In the genomic region with DNA sequence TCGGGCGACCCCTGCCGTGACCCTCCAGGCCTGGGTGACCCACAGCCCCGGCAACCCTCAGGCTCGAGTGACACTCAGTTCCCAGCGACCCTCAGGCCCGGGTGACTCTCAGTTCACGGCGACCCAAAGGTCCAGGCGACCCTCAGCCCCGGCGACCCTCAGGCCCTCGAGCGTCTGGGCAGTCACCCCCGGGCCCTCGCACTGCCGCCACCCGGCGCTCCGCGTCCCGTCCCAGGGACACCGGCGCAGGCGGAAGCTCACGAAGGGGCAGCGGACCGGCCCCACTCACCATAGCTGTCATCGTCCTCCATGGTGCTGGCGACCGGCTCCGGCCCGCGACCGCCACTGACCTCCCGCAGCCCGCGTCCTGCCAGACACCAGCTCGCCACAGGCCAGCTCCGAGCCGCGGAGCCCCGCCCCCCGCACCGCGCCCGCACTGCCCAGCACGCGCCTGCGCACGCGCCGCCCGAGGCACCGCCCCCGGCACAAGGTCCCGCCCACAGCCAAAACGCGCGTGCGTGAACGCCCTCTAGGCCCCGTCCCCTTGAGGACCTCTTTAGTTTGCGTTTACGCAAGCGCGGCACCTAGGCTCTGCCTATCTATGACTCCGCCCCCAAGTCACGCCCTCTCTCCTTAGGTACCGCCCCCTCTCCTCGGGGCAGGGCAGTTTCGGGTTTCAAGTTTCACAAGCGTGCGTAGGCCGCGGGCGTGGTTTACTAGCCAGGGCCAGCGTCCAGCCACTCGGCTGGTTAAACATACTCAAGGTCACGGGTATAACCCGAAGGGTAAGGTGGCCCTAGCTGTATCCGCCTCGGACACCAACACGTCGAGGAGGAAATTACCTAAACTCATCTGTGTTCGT, we compare ENCODE assay signal across 8 mouse cellular contexts. TPM values are rescaled to one million over a fixed set of nuclear protein-coding genes. Genes with fewer than 3 reads are reported as not detected.
DNase-seq lines count a peak whose midpoint lies in the region; ATAC-seq and TF ChIP-seq lines count a peak whose summit lies in the region.

A gene (minus strand): TSS at position 443 of the 862 bp plus-strand sequence.

- H3K27me3 ChIP-seq in Patski: no peaks in the 10 kb centered on the region
- no peaks in the 10 kb centered on the region for H3K27me3 ChIP-seq in hindbrain, embryonic 13.5 days

- under 1% methylated on average over 86 of the region's 86 CpGs for WGBS in hindbrain, embryonic 13.5 days

- peaks cover 30% of the 10 kb centered on the region for H3K4me1 ChIP-seq in hindbrain, embryonic 13.5 days (replicated peaks)

- no peaks in the 10 kb centered on the region for H3K36me3 ChIP-seq in hindbrain, embryonic 13.5 days

- peak within 1 kb of the TSS; percentile 78 for H3K27ac ChIP-seq in hindbrain, embryonic 13.5 days

- H3K9ac ChIP-seq in hindbrain, embryonic 13.5 days: peak within 1 kb of the TSS; percentile 89

- ATAC-seq in Patski: peak; percentile 83
- ATAC-seq in hindbrain, embryonic 13.5 days (ENCODE audit: low FRiP score): peak; percentile 95

- H3K4me3 ChIP-seq in hindbrain, embryonic 13.5 days: peak within 1 kb of the TSS; percentile 87

- H3K9me3 ChIP-seq in hindbrain, embryonic 13.5 days: no peaks in the 10 kb centered on the region

- peak; percentile 98 for DNase-seq in Patski (ENCODE audit: low read depth, low spot score)
- DNase-seq in cerebellum, postnatal 14 days: peak; percentile 99
- DNase-seq in frontal cortex, postnatal 14 days (ENCODE audit: low spot score in 2 of 2): peak; percentile 96
- peak; percentile 94 to 97 for DNase-seq in layer of hippocampus, postnatal 25 days (ENCODE audit: extremely low spot score in 1 of 2, low spot score in 1 of 2)
- DNase-seq in lung, postnatal 25 days (ENCODE audit: low spot score): peak; percentile 100
- peak; percentile 99 for DNase-seq in retina, embryonic 14.5 days (ENCODE audit: low spot score)
- DNase-seq in thymus, postnatal 4 days: peak; percentile 99

- CTCF ChIA-PET in Patski (lab: Charles Lee): interaction anchor here (1.1 to 1.6 kb wide), 2 partner anchors 11 to 16 kb away, joined by 4 to 5 read pairs; no protein-coding TSS in a partner anchor

- in situ Hi-C loops in Patski (cut with MboI; ENCODE audit: low pct_unique_long_range_greater_than_20kb): no loop called here

- TF ChIP-seq CTCF in Patski (IDR thresholded peaks at IDR 0.05): no peak

- POLR2A ChIA-PET in Patski (lab: Charles Lee): interaction anchor here (0.6 to 1.2 kb wide), 3 partner anchors 9 to 164 kb away, joined by 3 to 5 read pairs (median 3); no protein-coding TSS in a partner anchor

- peak within 1 kb of the TSS; percentile 92 for H3K4me2 ChIP-seq in hindbrain, embryonic 13.5 days

RNA-seq across cellular contexts. Expression of the gene that starts here (rescaled TPM):
- 30.8 TPM for polyA plus RNA-seq in Patski (2021)
- polyA plus RNA-seq in hindbrain, embryonic 13.5 days (2015; fragmentation: Nextera tagmentation; extraction: Ambion mirVana): 24.0 and 24.4 TPM in 2 replicates
- 10 to 100 TPM; 96.3 to 99.2 TPM for total RNA-seq in layer of hippocampus, postnatal 25 days (2021)

Comparison
In these comparisons a context has a peak if more than half of its experiments do, and no peak if none do; other contexts are left out.
1. Peak in every context shown above with its lines: DNase-seq, ATAC-seq, H3K4me3 ChIP-seq and H3K27ac ChIP-seq.